Mouse (Mus musculus) forebrain, embryonic 12.5 days (tissue): Measurements from ENCODE around the gene Cap1. TPM values are rescaled to one million over a fixed set of nuclear protein-coding genes. Genes with fewer than 3 reads are reported as not detected.

Experiments
- ATAC-seq: fragments of 200-750 bp; cut with Nextera tagmentation; 2 replicates; pipeline ENCODE4 v1.8.0; 2017; ENCODE audit warnings: moderate TSS enrichment; ENCODE audit not compliant: low FRiP score
- H3K27ac ChIP-seq: fragments of 300-500 bp; sonication (generic); 2 replicates; pipeline ENCODE4 v1.5.1; 2016; ENCODE audit warnings: mild to moderate bottlenecking
- H3K27me3 ChIP-seq: fragments of 300-500 bp; sonication (generic); 2 replicates; pipeline ENCODE4 v1.6.1; 2016; ENCODE audit warnings: mild to moderate bottlenecking
- H3K36me3 ChIP-seq: fragments of 300-500 bp; sonication (generic); replicated peaks from 2 replicates; pipeline ENCODE4 v1.6.1; 2016; ENCODE audit warnings: mild to moderate bottlenecking
- H3K4me1 ChIP-seq: fragments of 300-500 bp; sonication (generic); 2 replicates; pipeline ENCODE4 v1.6.1; 2016
- H3K4me2 ChIP-seq: fragments of 300-500 bp; sonication (generic); 2 replicates; pipeline ENCODE4 v1.6.1; 2016; ENCODE audit warnings: mild to moderate bottlenecking, moderate library complexity
- H3K4me3 ChIP-seq: fragments of 300-500 bp; sonication (generic); replicated peaks from 2 replicates; pipeline ENCODE4 v1.5.1; 2016; ENCODE audit warnings: mild to moderate bottlenecking
- H3K9ac ChIP-seq: fragments of 300-500 bp; sonication (generic); 2 replicates; pipeline ENCODE4 v1.6.1; 2016; ENCODE audit warnings: mild to moderate bottlenecking
- H3K9me3 ChIP-seq: fragments of 300-500 bp; sonication (generic); 2 replicates; pipeline ENCODE4 v1.6.1; 2016
- WGBS: fragments of 180-500 bp; shearing (Covaris S2); methylation state at CpG from one replicate; pipeline ENCODE4 v1.1.7; 2016; 5-methylcytosine and 5-hydroxymethylcytosine counted together
- polyA plus RNA-seq: library from polyadenylated mRNA; unstranded; fragments of >200 nt; fragmentation: Nextera tagmentation; extraction: Ambion mirVana; gene quantifications from 2 replicates; pipeline ENCODE4 v1.2.1, GENCODE M21; 2016

The Cap1 gene
- 28.1 and 44.4 TPM in 2 replicates for polyA plus RNA-seq

DNA sequence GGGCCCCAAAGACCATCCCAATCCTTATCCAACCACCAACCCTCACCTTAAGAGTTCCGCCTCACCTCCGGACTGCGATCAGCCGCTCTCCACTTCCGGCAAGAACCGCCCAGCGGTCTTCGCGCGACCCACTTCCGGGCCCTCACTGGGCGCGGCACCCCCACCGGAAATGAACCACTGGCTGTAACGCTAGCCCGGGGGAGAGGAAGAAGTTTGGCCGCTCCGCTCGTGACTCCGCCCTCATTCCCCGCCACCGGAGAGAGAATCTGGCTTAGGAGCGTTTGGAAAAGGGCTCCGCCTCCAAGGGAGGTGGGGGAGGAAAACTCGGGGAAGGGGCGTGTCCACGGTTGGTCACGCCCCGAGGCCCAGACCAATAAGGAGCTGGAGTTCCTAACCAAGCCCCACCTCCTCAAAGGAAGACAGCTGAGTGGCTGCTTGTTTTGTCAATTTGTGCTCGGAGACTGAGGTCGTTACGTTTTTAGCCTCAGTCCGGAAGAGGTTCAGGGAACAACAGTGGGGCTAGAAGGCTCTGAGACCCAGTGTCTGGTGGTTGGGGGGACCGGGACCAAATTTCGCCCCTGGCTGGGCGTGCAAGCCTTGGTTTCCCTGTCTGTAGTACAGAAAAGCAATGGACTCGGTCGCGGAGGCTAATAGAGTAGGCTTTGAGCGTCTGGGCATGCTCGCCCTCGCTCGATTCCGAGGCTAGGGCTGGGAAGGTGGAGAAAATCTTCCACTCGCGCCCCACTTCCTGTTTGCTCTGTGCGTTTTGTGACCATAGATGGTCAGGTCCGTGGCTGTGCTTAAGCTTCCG, at the start of gene Cap1:
Cap1 (minus strand) TSS at position 289 of the 811 bp plus-strand sequence.
- H3K4me2 ChIP-seq: peak within 1 kb of the TSS; percentile 77
- H3K9me3 ChIP-seq: no peaks in the 10 kb centered on the region
- ATAC-seq: peak; percentile 97
- H3K9ac ChIP-seq: peak within 1 kb of the TSS; percentile 71
- H3K27me3 ChIP-seq: no peaks in the 10 kb centered on the region
- under 1% methylated on average over 49 of the region's 49 CpGs for WGBS
- peak within 1 kb of the TSS; percentile 79 for H3K4me3 ChIP-seq
- H3K27ac ChIP-seq: peak within 1 kb of the TSS; percentile 99
- H3K4me1 ChIP-seq: peaks cover 19% of the 10 kb centered on the region
- no peaks in the 10 kb centered on the region for H3K36me3 ChIP-seq

GRCm38 (mm10) chr4:122933857-122934256, 48.0 kb upstream of the Cap1 start:
- Histone ChIP-seq H3K36me3 (no peaks in the 10 kb centered on the region), H3K27ac (no peak overlapping the region), H3K9me3 (no peaks in the 10 kb centered on the region), H3K9ac (no peak overlapping the region), H3K4me3 (no peak overlapping the region), H3K4me1 (no peaks in the 10 kb centered on the region), H3K27me3 (no peaks in the 10 kb centered on the region), H3K4me2 (no peak overlapping the region)
- no peak for ATAC-seq
- WGBS: 68% methylated on average over 3 of the region's 3 CpGs

DNA sequence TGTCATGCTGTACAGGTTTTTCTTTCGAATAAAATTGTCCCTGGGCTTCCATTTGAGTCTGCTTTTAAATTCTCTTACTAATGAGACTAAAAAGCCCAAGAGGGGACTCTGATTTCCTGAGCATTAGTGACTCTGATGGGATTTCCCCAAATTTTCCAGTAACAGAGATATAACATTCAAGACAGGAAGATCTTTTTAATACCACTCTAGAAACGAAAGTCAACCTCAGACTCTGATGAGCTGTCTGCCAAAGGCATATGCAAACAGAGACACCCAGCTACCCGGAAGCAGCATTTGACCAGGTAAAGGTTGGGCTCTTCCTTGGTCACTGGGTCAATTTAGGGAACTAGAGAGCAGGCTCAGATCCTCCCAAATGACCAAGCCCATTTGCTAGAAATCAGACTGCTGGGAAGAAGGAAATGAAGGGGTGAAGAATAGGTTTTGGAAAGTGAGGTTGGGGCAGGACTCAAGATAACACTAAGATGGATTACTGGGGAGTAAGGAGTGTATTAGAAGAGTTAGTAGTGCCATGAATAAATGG, 47.3 kb upstream of the Cap1 start:
- ATAC-seq: no peak
- WGBS: 71% methylated on average over 3 of the region's 3 CpGs
- Histone ChIP-seq H3K4me1 (no peaks in the 10 kb centered on the region), H3K27ac (no peak overlapping the region), H3K36me3 (no peaks in the 10 kb centered on the region), H3K9ac (no peak overlapping the region), H3K9me3 (no peaks in the 10 kb centered on the region), H3K4me2 (no peak overlapping the region), H3K4me3 (no peak overlapping the region), H3K27me3 (no peaks in the 10 kb centered on the region)

GRCm38 (mm10) chr4:122932239-122932978, 46.6 kb upstream of the Cap1 start:
- 75% methylated on average over 8 of the region's 8 CpGs for WGBS

GRCm38 (mm10) chr4:122930939-122931590, 45.2 kb upstream of the Cap1 start:
- Histone ChIP-seq H3K4me2 (no peak overlapping the region), H3K9me3 (no peaks in the 10 kb centered on the region), H3K9ac (no peak overlapping the region), H3K36me3 (no peaks in the 10 kb centered on the region), H3K4me3 (no peak overlapping the region), H3K27ac (no peak overlapping the region), H3K4me1 (no peaks in the 10 kb centered on the region), H3K27me3 (no peaks in the 10 kb centered on the region)
- WGBS: 90% methylated on average over 2 of the region's 2 CpGs
- ATAC-seq: no peak

More at GRCm38 (mm10) chr4:122932239-122932978, 46.6 kb upstream of the Cap1 start:
- Histone ChIP-seq H3K9ac (no peak overlapping the region), H3K36me3 (no peaks in the 10 kb centered on the region), H3K9me3 (no peaks in the 10 kb centered on the region), H3K4me1 (no peaks in the 10 kb centered on the region), H3K27me3 (no peaks in the 10 kb centered on the region), H3K4me3 (no peak overlapping the region), H3K27ac (no peak overlapping the region), H3K4me2 (no peak overlapping the region)
- ATAC-seq: no peak

- Histone ChIP-seq H3K9ac (no peak overlapping the region), H3K27ac (no peak overlapping the region), H3K27me3 (no peaks in the 10 kb centered on the region), H3K4me1 (peaks cover 11% of the 10 kb centered on the region; the same call in 1 of the 2 replicates), H3K4me2 (no peak overlapping the region), H3K36me3 (no peaks in the 10 kb centered on the region), H3K4me3 (no peak overlapping the region), H3K9me3 (no peaks in the 10 kb centered on the region)
- no peak for ATAC-seq
- 91% methylated on average over 15 of the region's 15 CpGs for WGBS
These were observed 37.8 kb upstream of the Cap1 start for GRCm38 (mm10) chr4:122923392-122924344.

DNA sequence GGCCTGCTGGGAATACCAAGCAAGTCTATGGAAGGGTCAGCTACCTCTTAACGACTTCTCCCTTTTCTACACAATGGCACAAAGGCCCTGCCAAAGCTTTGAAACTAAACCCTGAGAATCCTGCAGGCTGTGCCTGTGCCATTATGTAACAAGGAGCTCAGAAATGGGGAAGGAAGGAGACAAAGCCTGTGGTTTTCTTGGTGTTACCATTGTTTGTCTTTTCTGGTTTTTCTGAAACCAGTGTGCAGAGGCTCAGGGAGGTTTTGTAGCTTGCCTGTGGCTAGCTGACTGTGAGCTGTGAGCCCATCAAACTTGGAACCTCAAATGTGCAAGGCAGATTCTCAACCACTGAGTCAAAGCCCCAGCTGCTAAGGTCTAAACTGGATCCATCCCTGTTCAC, 37.0 kb upstream of the Cap1 start:
- no peaks in the 10 kb centered on the region for H3K27me3 ChIP-seq
- no peak overlapping the region for H3K27ac ChIP-seq
- no peak overlapping the region for H3K4me2 ChIP-seq
- peaks cover 11% of the 10 kb centered on the region; the same call in 1 of the 2 replicates for H3K4me1 ChIP-seq
- H3K4me3 ChIP-seq: no peak overlapping the region
- no peak for ATAC-seq
- H3K9me3 ChIP-seq: no peaks in the 10 kb centered on the region
- 0% methylated on average over 1 of the region's 1 CpGs for WGBS
- H3K9ac ChIP-seq: no peak overlapping the region
- no peaks in the 10 kb centered on the region for H3K36me3 ChIP-seq

DNA sequence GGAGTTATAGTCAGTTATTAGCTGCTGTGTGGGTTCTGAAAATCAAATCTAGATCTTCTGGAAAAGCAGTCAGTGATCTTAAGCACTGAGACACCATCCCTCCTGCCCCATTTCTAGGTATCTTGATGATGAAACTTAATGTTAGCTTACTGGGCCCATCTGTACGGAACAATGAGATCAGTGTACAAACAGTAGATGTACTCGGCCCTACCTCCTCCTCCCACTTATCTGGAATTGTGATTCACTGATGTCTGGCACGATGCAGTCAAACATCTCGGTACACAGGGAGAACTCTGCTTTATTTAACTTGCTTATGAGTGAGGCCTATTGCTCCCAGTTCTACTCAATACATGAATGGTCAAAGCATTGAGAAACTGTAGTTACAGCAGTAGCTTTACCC, 30.1 kb upstream of the Cap1 start:
- H3K9ac ChIP-seq: no peak overlapping the region
- WGBS: 87% methylated on average over 4 of the region's 4 CpGs
- H3K9me3 ChIP-seq: peaks cover 4% of the 10 kb centered on the region; the same call in 1 of the 2 replicates
- H3K4me3 ChIP-seq: no peak overlapping the region
- no peak overlapping the region for H3K4me2 ChIP-seq
- no peaks in the 10 kb centered on the region for H3K36me3 ChIP-seq
- no peaks in the 10 kb centered on the region for H3K4me1 ChIP-seq
- no peaks in the 10 kb centered on the region for H3K27me3 ChIP-seq
- no peak overlapping the region for H3K27ac ChIP-seq
- no peak for ATAC-seq

DNA sequence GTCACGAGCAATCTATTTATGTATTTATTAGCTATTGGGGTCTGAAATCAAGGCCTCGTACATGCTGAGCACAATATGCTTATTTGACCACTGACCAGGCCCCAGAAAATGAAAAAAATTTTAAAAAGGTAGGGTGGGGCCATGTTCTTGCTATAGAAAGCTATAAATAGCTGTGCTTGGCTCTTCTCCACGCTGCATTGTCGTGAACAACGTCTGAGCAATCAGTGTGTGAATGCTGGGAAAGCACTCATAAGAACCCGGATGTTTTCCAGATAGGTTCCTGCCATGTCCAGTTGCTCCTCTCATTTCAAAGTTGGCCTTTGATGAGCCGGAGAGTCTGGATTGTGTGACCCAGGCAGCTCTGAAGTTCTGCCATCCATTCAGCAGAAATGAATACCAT, 28.3 kb upstream of the Cap1 start:
- no peak for ATAC-seq

DNA sequence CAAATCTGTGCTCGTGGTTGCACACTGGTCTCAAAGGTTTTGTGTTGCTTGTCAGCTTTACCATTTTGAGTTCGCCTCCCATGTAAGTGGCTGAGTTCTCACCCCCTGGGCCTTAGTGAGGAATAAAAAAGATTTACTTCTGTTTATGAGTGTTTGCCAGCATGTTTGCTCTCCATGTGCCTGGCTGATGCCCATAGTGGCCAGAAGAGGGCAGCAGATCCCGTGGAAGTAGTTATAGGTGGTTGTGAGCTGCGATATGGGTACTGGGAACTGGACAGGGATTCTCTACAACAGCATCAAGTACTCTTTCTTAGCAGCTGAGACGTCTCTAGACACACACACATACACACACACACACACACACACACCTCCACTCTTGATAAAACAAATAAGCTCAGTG, 26.8 kb upstream of the Cap1 start:
- ATAC-seq: no peak
- H3K27ac ChIP-seq: no peak overlapping the region
- H3K4me3 ChIP-seq: no peak overlapping the region
- H3K27me3 ChIP-seq: no peaks in the 10 kb centered on the region
- peaks cover 4% of the 10 kb centered on the region; the same call in 1 of the 2 replicates for H3K9me3 ChIP-seq
- H3K4me1 ChIP-seq: peaks cover 11% of the 10 kb centered on the region
- WGBS: 75% methylated on average over 5 of the region's 5 CpGs
- no peak overlapping the region for H3K4me2 ChIP-seq
- H3K36me3 ChIP-seq: no peaks in the 10 kb centered on the region
- H3K9ac ChIP-seq: no peak overlapping the region

More for the DNA sequence above, 28.3 kb upstream of the Cap1 start:
- H3K27ac ChIP-seq: no peak overlapping the region
- WGBS: 86% methylated on average over 7 of the region's 7 CpGs
- H3K4me3 ChIP-seq: no peak overlapping the region
- peaks cover 4% of the 10 kb centered on the region; the same call in 1 of the 2 replicates for H3K9me3 ChIP-seq
- no peak overlapping the region for H3K9ac ChIP-seq
- peaks cover 8% of the 10 kb centered on the region for H3K4me1 ChIP-seq
- H3K4me2 ChIP-seq: no peak overlapping the region
- no peaks in the 10 kb centered on the region for H3K27me3 ChIP-seq
- no peaks in the 10 kb centered on the region for H3K36me3 ChIP-seq

- no peaks in the 10 kb centered on the region for H3K27me3 ChIP-seq
- no peak overlapping the region for H3K9ac ChIP-seq
- H3K4me3 ChIP-seq: no peak overlapping the region
- H3K9me3 ChIP-seq: no peaks in the 10 kb centered on the region
- no peak overlapping the region for H3K27ac ChIP-seq
- no peak for ATAC-seq
- H3K4me2 ChIP-seq: no peak overlapping the region
- 59% methylated on average over 6 of the region's 6 CpGs for WGBS
- peaks cover 11% of the 10 kb centered on the region for H3K4me1 ChIP-seq
- no peaks in the 10 kb centered on the region for H3K36me3 ChIP-seq
These were observed 24.7 kb upstream of the Cap1 start for GRCm38 (mm10) chr4:122910577-122910976.
